Mouse (Mus musculus) G1E (cell line): Measurements from ENCODE around the gene Adcy10. TPM values are rescaled to one million over a fixed set of nuclear protein-coding genes. Genes with fewer than 3 reads are reported as not detected.

Source experiments
- ATAC-seq: 2 replicates; pipeline ENCODE4 v1.8.0; 2016; ENCODE audit warnings: mild to moderate bottlenecking; ENCODE audit not compliant: insufficient number of reproducible peaks, poor library complexity, low FRiP score, severe bottlenecking; ENCODE audit errors: extremely low read depth
- DNase-seq: peaks from one replicate; pipeline ENCODE4 v3.0.0; 2012; ENCODE audit warnings: low spot score
- H3K27me3 ChIP-seq: 2 replicates; pipeline ENCODE4 v1.6.1; 2012; ENCODE audit warnings: mild to moderate bottlenecking, low read length, inconsistent platforms; ENCODE audit not compliant: insufficient read depth
- H3K36me3 ChIP-seq: replicated peaks from 2 replicates; pipeline ENCODE3; 2012; ENCODE audit warnings: mild to moderate bottlenecking, inconsistent platforms
- H3K4me1 ChIP-seq: 2 replicates; pipeline ENCODE4 v1.6.1; 2012; ENCODE audit warnings: low read depth, low read length, inconsistent platforms, mixed read lengths; ENCODE audit not compliant: insufficient read depth
- H3K4me3 ChIP-seq: 2 replicates; pipeline ENCODE4 v1.5.1; 2012; ENCODE audit warnings: low read depth, mild to moderate bottlenecking, inconsistent platforms, low read length, moderate library complexity, mixed read lengths
- H3K9me3 ChIP-seq: replicated peaks from 2 replicates; pipeline ENCODE4 v1.6.1; 2012; ENCODE audit warnings: inconsistent platforms
- CTCF ChIP-seq: IDR thresholded peaks from 2 replicates; pipeline ENCODE4 v1.5.1; 2012; ENCODE audit warnings: low read depth, low read length, inconsistent platforms, mixed read lengths
- GATA1 ChIP-seq: IDR thresholded peaks from 2 replicates; pipeline ENCODE4 v1.6.1; 2012; ENCODE audit warnings: borderline replicate concordance, low read length, inconsistent platforms, mixed read lengths
- GATA2 ChIP-seq: IDR thresholded peaks from 2 replicates; pipeline ENCODE4 v1.6.1; 2012; ENCODE audit warnings: low read depth, low read length, inconsistent platforms, borderline replicate concordance
- POLR2AphosphoS5 ChIP-seq: IDR thresholded peaks from 2 replicates; pipeline ENCODE4 v1.6.1; 2012; ENCODE audit warnings: low read depth, low read length, inconsistent platforms; ENCODE audit not compliant: insufficient replicate concordance
- TAL1 ChIP-seq: conservative IDR thresholded peaks from 2 replicates; pipeline ENCODE4 v1.6.1; 2012; ENCODE audit warnings: low read depth, low read length, inconsistent platforms, mixed read lengths
- polyA plus RNA-seq: library from polyadenylated mRNA; stranded (reverse); fragments of >175 nt; gene quantifications from 2 replicates; pipeline ENCODE4 v1.2.3, GENCODE M21; 2012
- total RNA-seq, 2 experiments: library from RNA; stranded (forward) in 1 of 2; stranded (reverse) in 1 of 2; fragments of 200-1000 nt in 1 of 2; fragments of >200 nt in 1 of 2; fragmentation: Nextera tagmentation in 1 of 2; gene quantifications; 2 replicates each; pipeline ENCODE4 v1.2.3; 2014 to 2017

Gene Adcy10
- total and polyA plus RNA-seq, 3 experiments = 0.22 TPM; not detected in 2

GRCm38 (mm10) chr1:165506303-165506702 is 21.3 kb downstream of the Adcy10 start:
- Histone ChIP-seq H3K4me1 (0 out of 2 replicates have a peak, but pooled peaks cover 4% of the 10 kb centered on the region), H3K9me3 (no peaks in the 10 kb centered on the region), H3K4me3 (no peak overlapping the region), H3K36me3 (no peaks in the 10 kb centered on the region), H3K27me3 (peaks cover 19% of the 10 kb centered on the region)
- no peak for DNase-seq
- no peak for ATAC-seq
- TF ChIP-seq POLR2AphosphoS5 = no peak
- TF ChIP-seq GATA2 = no peak

- no peak for DNase-seq
- ATAC-seq = no peak
Observed at GRCm38 (mm10) chr1:165510161-165510560, 25.2 kb downstream of the Adcy10 start.

GRCm38 (mm10) chr1:165520716-165521115 is 35.7 kb downstream of the Adcy10 start:
- no peaks in the 10 kb centered on the region for H3K36me3 ChIP-seq
- no peak overlapping the region for H3K4me3 ChIP-seq
- no peaks in the 10 kb centered on the region for H3K4me1 ChIP-seq
- ATAC-seq (no peak), DNase-seq (no peak)
- no peak for TF ChIP-seq TAL1
- no peak for TF ChIP-seq POLR2AphosphoS5
- TF ChIP-seq GATA2 = no peak
- TF ChIP-seq GATA1 = no peak
- no peak for TF ChIP-seq CTCF
- H3K27me3 ChIP-seq = peaks cover 14% of the 10 kb centered on the region
- H3K9me3 ChIP-seq = no peaks in the 10 kb centered on the region

More at GRCm38 (mm10) chr1:165510161-165510560, 25.2 kb downstream of the Adcy10 start:
- H3K4me3 ChIP-seq = no peak overlapping the region
- no peaks in the 10 kb centered on the region for H3K4me1 ChIP-seq
- H3K9me3 ChIP-seq = no peaks in the 10 kb centered on the region
- H3K36me3 ChIP-seq = no peaks in the 10 kb centered on the region
- peaks cover 20% of the 10 kb centered on the region for H3K27me3 ChIP-seq
- no peak for TF ChIP-seq GATA1
- no peak for TF ChIP-seq CTCF
- no peak for TF ChIP-seq POLR2AphosphoS5
- no peak for TF ChIP-seq TAL1
- no peak for TF ChIP-seq GATA2

GRCm38 (mm10) chr1:165536079-165536675 is 51.2 kb downstream of the Adcy10 start:
- H3K27me3 ChIP-seq = peaks cover 2% of the 10 kb centered on the region; the same call in 1 of the 2 replicates
- TF ChIP-seq TAL1 (no peak), GATA1 (no peak), CTCF (no peak), GATA2 (no peak), POLR2AphosphoS5 (no peak)
- DNase-seq = no peak
- H3K9me3 ChIP-seq = no peaks in the 10 kb centered on the region
- H3K36me3 ChIP-seq = no peaks in the 10 kb centered on the region
- no peak overlapping the region for H3K4me3 ChIP-seq
- ATAC-seq = no peak
- H3K4me1 ChIP-seq = no peaks in the 10 kb centered on the region

GRCm38 (mm10) chr1:165537241-165537807 is 52.3 kb downstream of the Adcy10 start:
- no peaks in the 10 kb centered on the region for H3K36me3 ChIP-seq
- TF ChIP-seq GATA2 (no peak), TAL1 (no peak), CTCF (no peak)
- H3K9me3 ChIP-seq = no peaks in the 10 kb centered on the region
- H3K4me1 ChIP-seq = no peaks in the 10 kb centered on the region
- no peak overlapping the region for H3K4me3 ChIP-seq
- H3K27me3 ChIP-seq = peaks cover 2% of the 10 kb centered on the region; the same call in 1 of the 2 replicates
- ATAC-seq = no peak
- no peak for DNase-seq

- H3K27me3 ChIP-seq = peaks cover 9% of the 10 kb centered on the region
- TF ChIP-seq GATA1 = no peak
- no peak for TF ChIP-seq GATA2
- no peak for TF ChIP-seq TAL1
- no peak for TF ChIP-seq POLR2AphosphoS5
- no peak for TF ChIP-seq CTCF
- DNase-seq (no peak), ATAC-seq (no peak)
- H3K9me3 ChIP-seq = no peaks in the 10 kb centered on the region
- no peaks in the 10 kb centered on the region for H3K4me1 ChIP-seq
- no peak overlapping the region for H3K4me3 ChIP-seq
- H3K36me3 ChIP-seq = no peaks in the 10 kb centered on the region
Observed at GRCm38 (mm10) chr1:165556711-165557110, 71.7 kb downstream of the Adcy10 start.
